Mouse (Mus musculus): ENCODE results near the gene Cd72.

Gene Cd72

DNA sequence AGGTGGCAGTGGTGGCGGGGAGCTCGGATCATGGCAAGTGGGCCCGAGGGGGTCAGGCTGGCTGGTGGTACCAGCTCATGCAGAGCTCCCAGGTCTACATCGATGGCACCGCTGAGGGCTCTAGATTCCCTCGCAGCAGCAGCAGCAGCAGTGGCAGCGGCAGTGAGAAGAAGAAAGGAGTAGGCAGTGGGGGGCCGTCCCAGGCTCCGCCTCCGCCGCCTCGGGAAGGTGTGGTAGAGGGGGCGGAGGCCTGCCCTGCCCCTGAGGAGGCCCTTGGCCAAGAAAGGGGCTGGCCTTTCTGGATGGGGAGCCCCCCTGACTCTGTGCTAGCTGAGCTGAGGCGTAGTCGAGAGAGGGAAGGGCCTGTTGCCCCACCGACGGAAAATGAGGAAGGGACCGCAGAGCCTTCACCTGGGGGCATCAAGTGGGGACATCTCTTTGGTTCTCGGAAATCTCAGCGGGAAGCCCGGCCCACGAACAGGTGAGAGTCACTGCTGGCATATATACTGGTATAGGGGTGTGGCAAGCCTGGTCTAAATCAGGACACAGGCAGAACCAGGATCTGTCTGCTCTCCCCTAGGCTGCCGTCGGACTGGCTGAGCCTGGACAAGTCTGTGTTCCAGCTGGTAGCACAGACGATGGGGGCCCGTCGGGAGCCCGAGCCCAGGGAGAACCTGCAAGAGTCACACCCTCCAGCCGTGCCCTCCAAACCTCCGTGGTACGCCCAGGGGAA lies 28.6 kb downstream of the Cd72 start:
- DNase-seq, result peak; percentile 51

DNA sequence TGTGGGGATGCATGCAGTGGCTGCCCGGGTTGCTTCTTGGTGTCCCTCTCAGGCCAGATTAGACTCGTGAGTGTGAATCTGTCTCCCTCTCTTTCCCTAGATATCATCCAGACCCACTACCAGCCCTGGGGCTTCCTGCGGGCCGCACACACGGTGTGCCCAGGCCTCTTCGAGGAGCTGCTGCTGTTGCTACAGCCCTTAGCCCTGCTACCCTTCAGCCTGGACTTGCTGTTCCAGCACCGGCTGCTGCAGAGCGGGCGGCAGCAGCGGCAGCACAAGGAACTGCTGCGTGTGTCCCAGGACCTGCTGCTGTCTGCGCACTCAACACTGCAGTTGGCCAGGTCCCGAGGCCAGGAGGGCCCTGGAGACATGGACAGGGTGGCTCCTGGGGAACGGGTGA lies 29.2 kb downstream of the Cd72 start:
- no peak for DNase-seq

DNA sequence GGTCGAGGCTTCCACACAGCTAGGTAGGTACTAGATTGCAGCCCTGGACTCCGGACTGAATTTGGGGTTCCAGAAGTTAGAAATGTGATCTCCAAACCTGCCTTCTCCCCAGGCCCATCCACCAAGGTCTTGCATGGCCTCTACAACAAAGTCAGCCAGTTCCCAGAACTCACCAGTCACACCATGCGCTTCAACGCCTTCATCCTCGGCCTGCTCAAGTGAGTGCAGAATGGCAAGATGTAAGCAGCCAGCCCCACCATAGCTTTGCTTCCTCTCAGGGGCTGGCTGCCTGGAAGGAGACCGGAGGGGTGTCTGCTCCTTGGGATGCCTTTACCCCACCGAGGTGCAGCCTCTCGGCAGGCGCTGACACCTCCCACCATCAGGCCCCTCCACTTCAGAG lies 30.4 kb downstream of the Cd72 start:
- DNase-seq, result no peak

DNA sequence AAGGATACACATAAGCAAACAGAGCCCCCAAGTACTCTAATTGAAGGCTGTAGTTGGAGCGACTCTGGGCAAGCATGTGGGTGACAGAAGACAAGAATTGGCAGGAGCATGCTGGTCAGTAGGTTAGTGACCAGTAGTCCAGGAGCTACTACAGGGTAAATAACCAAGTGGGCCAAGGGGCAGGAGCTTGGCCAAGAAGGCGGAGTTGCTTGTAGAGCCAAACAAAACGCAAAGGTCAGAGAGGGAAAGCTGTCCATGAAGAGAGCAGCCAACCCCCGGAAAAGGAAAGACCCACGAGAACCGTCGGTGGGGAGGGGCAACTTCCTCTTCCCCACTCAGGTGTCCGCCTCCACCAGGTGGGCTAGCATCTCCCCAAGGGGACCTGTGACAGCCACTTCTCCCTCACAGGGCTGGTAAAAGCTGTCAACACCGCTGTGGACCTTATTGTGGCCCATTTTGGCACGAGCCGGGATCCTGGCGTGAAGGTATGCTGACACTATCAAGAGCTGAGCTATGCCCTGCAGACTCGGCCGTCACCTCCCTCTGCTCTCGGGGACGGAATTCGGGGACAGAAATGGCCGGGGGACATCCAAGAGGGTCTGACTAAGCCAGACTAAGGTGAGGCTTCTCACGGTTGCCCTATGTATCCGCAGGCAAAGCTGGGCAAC lies 31.0 kb downstream of the Cd72 start:
- no peak for DNase-seq

DNA sequence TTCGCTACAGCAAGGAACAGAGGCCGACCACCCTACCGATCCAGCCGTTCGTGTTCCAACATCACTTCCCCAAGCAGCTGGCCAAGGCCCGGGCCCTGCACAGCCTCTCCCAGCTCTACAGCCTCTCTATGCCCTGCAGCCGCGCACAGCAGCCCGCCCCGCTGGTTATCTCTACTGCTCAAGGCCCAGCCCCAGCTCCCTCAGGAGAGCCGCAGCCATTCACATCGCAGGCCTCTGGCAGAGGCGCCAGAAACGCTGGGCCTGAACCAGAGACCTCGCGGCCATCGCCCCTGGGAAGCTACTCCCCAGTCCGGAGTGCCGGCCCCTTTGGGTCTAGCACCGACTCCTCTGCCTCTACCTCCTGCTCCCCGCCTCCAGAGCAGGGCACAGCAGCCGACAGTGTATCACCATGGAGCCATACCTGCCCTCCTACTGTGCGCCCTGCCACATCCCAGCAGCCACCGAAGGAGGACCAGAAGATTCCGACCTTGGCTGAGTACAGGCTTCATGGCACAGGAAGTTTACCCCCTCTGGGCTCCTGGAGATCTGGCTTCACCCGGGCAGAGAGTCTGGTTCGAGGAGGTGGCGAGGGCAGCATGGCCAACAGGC lies 32.7 kb downstream of the Cd72 start:
- no peak for DNase-seq

DNA sequence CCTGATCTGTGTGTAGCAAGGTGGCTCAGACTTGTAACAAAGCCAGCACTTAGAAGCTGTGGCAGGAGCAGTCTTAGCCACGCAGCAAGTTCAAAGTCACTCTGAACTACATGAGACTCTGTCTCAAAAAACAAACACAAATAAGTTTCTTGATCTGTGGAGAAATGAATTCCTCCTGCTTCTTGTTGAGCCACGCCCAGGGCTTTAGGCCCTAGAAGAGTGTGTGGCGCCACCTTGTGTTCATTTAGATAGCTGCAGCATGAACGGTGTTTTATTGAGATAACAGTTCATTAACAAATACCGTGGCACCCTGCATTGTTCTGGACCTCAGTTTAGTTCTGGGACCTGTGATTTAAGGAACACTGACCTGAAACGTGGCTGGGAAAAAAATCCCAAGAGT lies 34.1 kb downstream of the Cd72 start:
- DNase-seq, result peak; percentile 64

DNA sequence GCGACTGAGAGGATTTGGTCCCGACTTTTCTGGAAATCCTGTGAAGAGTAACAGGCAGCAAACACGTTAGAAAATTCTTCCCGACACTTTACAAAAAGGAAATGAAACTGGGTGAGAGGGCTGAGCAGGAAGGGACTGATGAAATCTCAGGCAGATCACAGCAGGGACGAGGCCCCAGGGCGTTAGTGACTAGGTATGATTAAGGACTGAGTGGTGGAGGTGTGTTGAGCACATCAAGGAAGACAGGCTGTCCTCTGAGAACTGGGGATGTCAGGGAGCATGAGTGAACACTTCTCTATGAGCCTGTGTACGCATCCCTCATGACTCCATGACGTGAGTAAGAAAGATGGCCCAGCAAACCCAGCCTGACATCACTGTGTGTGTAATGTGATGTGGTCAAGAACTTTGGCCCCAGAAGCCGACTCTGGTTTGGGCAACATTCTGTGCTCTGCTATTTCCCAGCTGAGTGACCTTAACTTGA lies 34.6 kb downstream of the Cd72 start:
- DNase-seq, result no peak

DNA sequence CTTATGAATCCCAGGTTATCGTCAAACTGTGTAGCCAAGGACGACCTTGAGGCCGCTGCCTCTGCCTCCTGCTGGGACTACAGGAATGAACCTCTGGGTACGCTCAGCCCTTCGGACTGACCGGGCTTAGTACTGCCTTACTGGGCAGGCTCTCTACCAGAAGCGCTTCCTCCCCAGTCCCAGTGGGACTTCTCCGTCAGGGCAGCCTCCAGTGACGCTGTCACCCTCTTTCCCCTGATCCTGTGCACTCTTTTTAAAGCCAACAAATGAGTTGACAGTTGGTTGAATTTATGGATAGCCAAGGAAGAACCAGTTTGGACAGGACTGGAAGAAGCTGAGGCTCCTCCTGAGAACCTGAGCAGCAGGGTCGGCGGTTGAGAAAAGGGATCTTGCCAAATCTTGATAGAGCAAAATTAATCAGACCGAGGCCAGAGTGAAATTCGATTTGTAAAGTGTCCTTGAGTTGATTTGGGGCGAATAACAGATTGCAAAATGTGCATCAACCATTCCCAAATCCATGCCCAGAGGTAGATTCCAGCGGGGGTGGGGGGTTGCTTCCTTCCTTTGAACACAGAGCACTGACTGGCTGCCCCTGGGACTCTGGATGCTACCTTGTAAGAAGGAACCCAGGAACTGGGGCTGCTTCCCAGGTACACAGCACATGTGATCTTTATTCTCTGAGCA lies 35.3 kb downstream of the Cd72 start:
- no peak for DNase-seq

DNA sequence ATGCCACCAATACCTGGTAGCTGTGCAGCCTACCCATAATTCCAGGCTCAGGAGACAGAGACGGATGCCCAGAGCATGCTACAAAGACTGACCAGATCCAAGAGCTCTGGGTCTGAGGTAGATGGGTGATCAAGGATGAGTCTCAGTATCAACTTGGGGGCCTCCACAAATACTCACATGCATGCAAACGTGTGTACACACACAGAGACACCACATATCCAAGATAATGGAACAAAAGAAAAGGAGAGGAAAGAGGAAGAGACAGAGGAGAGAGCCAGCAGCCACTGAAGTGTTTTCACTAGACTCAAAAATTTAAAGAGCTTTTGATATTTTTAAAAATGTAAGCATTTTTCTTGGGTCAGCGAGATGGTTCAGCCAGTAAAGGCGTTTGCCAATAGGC lies 36.0 kb downstream of the Cd72 start:
- DNase-seq, result no peak

DNA sequence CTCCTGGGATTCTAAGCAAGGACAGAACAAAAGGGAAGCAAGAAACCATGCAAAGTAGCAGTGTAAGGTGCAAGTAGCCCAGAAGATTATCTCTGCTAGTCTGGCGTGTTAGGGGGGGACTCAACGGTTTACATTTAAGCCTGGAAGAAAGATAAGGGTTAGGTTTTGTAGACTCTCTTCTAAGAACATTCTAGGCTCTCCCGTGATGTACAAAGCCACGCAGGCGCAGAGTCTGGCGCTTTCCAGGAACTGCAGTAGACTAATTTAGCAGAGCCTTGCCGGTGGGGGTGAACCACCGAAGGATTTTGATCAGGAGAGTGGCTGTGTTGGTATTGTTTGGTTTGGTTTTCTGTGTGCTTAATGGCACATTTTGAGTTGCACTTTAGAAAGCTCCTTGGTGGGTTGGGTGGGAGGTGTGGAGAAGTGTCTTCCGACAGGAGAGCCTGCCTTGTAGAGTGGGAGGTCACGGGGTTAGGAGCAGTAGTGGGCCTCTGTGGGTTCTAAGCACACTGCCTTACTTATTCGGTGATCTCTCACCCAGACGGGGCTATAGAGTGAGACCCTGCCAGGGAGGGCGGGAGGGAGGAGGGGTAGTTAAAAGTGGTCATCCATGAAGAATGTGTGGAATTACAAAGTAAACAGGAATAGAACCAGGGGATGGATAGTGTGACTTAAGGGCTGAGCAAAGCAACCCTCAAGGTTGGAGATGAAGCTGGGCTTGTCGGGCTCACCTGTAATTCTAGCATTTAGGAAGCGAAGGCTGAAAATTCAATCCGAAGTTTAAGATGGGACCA lies 37.0 kb downstream of the Cd72 start:
- no peak for DNase-seq

DNA sequence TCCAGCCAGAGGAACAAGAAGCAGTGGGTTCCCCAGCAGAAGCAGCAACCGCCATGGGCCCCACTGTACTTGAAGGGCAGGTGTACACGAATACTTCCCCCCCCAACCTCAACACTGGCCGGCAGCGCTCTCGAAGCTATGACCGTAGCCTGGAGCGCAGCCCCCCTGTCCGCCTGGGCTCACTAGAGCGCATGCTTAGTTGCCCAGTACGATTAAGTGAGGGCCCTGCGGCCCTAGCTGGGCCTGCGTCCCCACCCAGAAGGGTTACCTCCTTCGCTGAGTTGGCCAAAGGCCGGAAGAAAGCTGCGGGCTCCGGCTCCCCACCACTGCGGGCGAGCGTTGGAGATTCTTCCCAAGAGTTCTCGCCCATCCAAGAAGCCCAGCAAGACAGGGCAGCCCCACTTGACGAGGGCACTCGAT lies 38.3 kb downstream of the Cd72 start:
- DNase-seq, result no peak

DNA sequence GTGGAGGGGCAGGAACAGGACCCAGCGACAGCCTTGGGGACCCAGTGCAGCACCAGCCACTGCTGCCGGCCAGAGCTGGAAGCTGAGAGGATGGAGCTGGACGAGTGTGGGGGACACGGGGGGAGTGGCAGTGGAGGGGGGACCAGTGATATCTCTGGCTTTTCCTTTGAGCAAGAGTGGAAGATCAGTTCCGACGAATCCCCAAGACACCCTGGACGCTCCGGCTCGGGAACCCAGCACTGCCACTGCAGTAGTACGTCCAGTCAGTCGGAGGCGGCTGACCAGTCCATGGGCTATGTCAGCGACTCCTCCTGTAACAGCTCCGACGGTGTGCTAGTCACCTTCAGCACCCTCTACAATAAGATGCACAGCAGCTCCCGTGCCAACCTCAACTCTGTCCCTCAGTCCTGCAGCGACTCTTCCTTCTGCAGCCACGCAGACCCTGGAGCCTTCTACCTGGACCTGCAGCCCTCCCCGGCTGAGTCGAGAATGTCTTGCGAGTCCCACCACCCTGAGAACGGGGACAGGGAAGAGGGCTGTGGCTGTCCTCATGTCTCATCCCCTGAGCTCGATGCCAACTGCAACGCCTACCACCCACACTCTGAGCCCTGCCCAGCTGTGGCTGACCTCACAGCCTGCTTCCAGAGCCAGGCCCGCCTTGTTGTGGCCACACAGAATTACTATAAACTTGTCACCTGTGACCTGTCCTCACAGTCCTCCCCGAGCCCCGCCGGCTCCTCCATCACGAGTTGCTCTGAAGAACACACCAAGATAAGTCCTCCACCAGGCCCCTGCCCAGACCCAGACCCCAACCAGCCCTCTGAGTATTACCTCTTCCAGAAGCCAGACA lies 39.0 kb downstream of the Cd72 start:
- no peak for DNase-seq

DNA sequence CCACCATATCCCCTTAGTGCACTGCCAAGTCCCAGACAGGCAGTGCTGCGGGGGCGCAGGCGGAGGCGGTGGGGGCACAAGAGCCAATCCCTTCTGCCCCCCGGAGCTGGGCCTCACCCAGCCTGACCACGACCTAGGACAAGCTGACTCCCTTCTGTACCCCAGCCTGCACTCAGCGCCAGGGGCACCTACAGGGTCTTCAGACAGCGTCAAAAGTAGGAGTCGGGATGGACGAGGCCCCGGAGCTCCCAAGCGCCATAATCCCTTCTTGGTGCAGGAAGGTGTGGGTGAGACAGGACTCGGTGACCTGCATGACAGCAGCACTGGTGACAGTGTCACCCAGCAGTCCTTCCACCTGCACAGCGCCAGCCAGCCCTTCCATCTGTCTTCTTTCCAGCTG lies 39.7 kb downstream of the Cd72 start:
- no peak for DNase-seq

DNA sequence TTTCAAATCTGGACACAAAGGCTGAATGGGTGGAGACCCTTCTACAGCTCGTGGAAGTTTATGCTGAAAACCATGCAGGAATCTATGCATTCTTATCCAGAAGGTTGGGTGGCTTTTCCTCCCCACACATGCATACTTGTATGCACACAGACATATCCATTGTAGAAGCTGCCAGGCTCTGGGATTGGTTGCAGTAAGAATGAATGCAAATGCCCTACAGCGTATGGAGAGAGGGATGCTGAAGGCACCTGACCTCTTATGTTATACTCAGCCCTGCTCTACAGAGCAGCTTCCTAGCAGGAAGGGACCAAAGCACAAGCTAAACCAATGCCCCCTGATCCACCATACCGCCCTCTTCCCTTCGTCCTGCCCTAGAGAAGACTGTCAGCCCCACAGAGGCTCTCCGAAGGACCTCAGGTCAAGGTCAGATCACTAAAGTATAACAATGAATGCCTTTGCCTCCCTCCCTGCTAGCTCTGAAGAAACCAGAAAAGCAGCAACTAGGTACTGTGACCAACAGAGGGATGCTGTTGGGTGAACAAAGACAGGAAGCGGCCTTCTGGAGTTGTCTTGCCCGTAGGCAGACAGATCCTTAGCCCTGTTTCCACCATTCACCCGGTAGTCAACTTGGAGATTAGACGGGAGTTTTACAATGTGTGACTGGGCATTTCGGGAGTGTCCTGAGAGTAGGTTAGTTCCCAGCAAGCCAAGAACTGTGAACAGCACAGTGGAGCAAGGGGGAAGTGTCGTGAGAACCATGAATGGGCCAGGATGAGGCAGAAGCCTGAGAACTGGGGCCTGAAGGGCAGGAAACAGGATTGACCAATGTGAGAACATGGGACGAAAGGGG lies 47.1 kb downstream of the Cd72 start:
- no peak for DNase-seq

DNA sequence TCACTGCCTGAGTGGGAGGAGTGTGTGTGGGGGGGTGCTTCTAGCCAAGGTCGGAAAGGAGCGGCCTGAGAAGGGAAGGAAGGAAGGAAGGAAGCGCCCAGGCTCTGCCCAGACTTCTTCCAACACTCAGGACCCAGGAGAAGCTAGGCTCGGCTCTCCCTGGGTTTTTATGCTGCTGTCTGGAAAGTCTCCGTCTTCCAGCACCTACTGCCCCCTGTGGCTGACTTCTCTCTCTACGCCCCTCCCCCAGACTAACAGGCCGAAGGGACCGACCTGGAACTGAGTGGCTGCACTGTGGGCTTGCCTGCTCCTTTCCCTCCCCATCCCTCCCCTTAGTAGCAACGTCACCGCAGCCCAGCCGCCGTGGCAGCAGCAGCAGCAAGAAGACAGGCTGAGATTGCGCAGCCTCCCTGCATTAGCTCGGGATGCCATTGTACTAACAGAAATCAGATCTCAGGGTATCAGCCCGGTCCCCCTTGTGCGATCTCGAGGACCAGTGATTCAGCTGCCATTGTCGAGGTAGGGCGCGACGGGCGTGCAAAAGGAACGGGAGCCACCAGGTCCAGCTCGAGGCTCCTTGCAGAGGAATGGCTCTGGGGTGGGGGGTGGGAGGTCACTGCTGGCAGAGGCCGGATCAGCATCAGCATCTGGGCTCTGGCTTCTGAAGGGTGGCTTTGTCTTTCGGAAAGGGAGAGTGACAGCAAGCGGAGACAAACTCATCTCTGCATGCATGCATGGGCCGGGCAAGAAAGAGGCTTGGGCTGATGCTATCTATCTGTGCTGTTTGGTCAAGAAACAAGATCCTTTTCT lies 48.1 kb downstream of the Cd72 start:
- DNase-seq, result no peak

DNA sequence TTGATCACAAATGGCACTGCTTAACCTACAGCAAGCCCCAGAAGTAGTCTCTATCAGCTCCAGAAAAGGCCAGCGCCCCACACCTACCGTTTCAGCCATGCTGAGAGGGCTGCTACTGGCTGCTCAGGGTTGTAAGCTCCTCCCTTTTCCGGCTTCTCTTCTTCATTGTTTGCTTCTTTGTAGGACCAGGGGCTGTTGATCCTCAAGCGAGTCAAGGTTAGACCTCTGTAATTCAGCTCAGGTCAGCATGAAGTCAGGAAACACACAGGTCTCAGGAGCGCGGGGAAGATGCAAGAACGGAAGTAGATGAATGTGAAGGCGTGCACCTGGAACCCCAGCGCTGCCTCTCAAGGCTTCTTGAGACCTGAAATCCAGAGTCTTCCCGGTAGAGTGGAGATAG lies 49.7 kb downstream of the Cd72 start:
- no peak for DNase-seq

DNA sequence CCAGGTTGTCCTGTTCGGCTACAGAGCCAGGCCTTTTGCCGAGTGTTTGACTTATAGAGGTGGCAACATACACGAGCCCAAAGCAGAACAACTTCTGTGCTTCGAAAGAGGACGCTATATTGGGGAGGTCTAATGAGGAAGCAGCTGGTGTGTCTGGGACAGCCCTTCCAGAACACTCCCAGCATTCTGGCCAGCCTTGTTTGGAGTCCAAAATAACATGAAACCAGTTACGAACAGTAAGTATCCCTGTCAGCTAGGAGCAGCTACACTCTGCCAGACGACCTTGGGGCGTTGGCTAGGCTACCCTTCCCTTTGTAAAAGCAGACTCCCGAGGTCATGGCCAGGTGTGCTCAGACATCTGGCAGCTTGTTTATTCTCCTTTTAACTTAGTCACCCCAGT lies 52.2 kb downstream of the Cd72 start:
- DNase-seq, result no peak

DNA sequence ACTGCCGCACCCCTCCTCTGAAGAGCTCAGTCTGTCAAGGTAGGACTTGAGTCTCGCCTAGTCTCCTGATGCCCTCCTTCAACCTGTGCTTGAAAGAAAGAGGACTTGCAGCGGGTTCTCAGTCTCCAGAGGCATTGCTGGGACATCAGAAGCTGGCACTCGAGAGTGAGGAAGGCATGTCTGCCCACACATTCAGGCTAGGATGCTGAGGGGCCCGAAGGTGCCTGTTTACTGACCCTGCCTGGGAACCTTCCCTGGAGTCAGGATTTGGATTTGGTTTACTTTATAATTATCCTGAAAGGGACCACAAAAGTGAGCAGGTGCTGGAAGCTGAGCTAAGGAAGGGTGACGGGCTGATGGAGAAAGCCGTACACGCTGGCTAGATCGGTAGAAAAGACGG lies 52.9 kb downstream of the Cd72 start:
- no peak for DNase-seq

DNA sequence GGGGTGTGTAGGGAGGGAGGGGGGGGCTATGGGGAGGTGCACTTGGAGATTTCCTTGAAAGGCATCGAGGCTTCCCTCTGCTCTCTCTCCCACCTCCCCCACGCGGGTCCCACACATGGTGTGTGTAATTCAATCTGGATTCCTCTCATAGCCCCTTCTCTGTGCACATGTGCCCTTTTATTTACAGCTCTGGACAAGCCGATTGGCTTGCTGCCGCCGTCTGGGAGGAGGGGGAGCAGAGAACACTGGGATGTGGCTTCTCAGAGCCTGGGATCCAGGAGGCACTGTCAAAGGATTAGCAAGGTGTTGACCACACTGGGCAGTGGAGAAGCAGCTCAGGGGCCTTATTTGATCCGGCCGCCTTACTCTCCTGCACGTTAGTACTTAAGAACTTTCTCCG lies 53.5 kb downstream of the Cd72 start:
- DNase-seq, result no peak

All from thymus, postnatal 25 days (tissue).